Mouse (Mus musculus) megakaryocyte, embryonic 14.5 days (primary cell): ENCODE data around the gene Fam120c. TPM values are rescaled to one million over a fixed set of nuclear protein-coding genes. Genes with fewer than 3 reads are reported as not detected.
"Not testable (repeated sequence)": the region's sequence is repeated elsewhere in the genome, so short reads cannot be mapped to it uniquely, and the experiment has no call there.

ENCODE experiments used
- H3K27me3 ChIP-seq: replicated peaks from 2 replicates; pipeline ENCODE3; 2012; ENCODE audit warnings: inconsistent platforms
- H3K36me3 ChIP-seq: replicated peaks from 2 replicates; pipeline ENCODE3; 2012; ENCODE audit warnings: low read length, inconsistent platforms, mixed read lengths
- H3K4me1 ChIP-seq: 2 replicates; pipeline ENCODE4 v1.6.1; 2012; ENCODE audit warnings: inconsistent platforms
- H3K4me3 ChIP-seq: replicated peaks from 2 replicates; pipeline ENCODE3; 2012; ENCODE audit warnings: moderate library complexity, mild to moderate bottlenecking, inconsistent platforms
- H3K9me3 ChIP-seq: 2 replicates; pipeline ENCODE4 v1.6.1; 2012; ENCODE audit warnings: inconsistent platforms
- FLI1 ChIP-seq: IDR thresholded peaks from 2 replicates; pipeline ENCODE4 v1.6.1; 2012; ENCODE audit warnings: low read length, inconsistent platforms, mixed read lengths
- GATA1 ChIP-seq: IDR thresholded peaks from 3 replicates; pipeline ENCODE4 v1.6.1; 2012; ENCODE audit warnings: mixed read lengths, low read length, inconsistent platforms, borderline replicate concordance
- polyA plus RNA-seq: library from polyadenylated mRNA; stranded (reverse); fragments of >175 nt; gene quantifications from 2 replicates; pipeline ENCODE4 v1.2.3, GENCODE M21; 2012; ENCODE audit warnings: low replicate concordance; ENCODE audit not compliant: insufficient read depth

Fam120c gene
- polyA plus RNA-seq, 1 experiment = 1.0 TPM

- Histone ChIP-seq H3K36me3 (no peaks in the 10 kb centered on the region), H3K9me3 (no peaks in the 10 kb centered on the region), H3K4me3 (no peak overlapping the region), H3K27me3 (peaks cover 2% of the 10 kb centered on the region), H3K4me1 (no peaks in the 10 kb centered on the region)
- no peak for TF ChIP-seq GATA1
- TF ChIP-seq FLI1 = no peak
These were observed 76.8 kb downstream of the Fam120c start for GRCm38 (mm10) chrX:151420791-151421190.

GRCm38 (mm10) chrX:151443637-151444036, 99.7 kb downstream of the Fam120c start:
- H3K36me3 ChIP-seq = no peaks in the 10 kb centered on the region
- H3K27me3 ChIP-seq = peaks cover 2% of the 10 kb centered on the region
- no peak overlapping the region for H3K4me3 ChIP-seq
- H3K4me1 ChIP-seq = no peaks in the 10 kb centered on the region
- H3K9me3 ChIP-seq = no peaks in the 10 kb centered on the region
- TF ChIP-seq GATA1 (no peak), FLI1 (no peak)

GRCm38 (mm10) chrX:151444189-151444588, 100.2 kb downstream of the Fam120c start:
- no peak overlapping the region for H3K4me3 ChIP-seq
- H3K9me3 ChIP-seq = no peaks in the 10 kb centered on the region
- H3K27me3 ChIP-seq = peaks cover 2% of the 10 kb centered on the region
- no peaks in the 10 kb centered on the region for H3K36me3 ChIP-seq
- TF ChIP-seq GATA1 (no peak), FLI1 (no peak)
- no peaks in the 10 kb centered on the region for H3K4me1 ChIP-seq

GRCm38 (mm10) chrX:151488128-151488527, 144.2 kb downstream of the Fam120c start:
- TF ChIP-seq GATA1 = no peak
- no peak for TF ChIP-seq FLI1
- no peaks in the 10 kb centered on the region for H3K9me3 ChIP-seq
- H3K27me3 ChIP-seq = no peaks in the 10 kb centered on the region
- H3K36me3 ChIP-seq = no peaks in the 10 kb centered on the region
- peaks cover 4% of the 10 kb centered on the region; the same call in 1 of the 2 replicates for H3K4me1 ChIP-seq
- H3K4me3 ChIP-seq = no peak overlapping the region

- H3K4me1 ChIP-seq = peaks cover 19% of the 10 kb centered on the region
- not testable (repeated sequence) for H3K27me3 ChIP-seq, H3K36me3 ChIP-seq, H3K4me3 ChIP-seq, H3K9me3 ChIP-seq
These were observed 149.3 kb downstream of the Fam120c start for GRCm38 (mm10) chrX:151493269-151493668.

- H3K4me1 ChIP-seq = peaks cover 15% of the 10 kb centered on the region
These were observed 152.6 kb downstream of the Fam120c start for GRCm38 (mm10) chrX:151496596-151496995.

GRCm38 (mm10) chrX:151508536-151508935, 164.6 kb downstream of the Fam120c start:
- no peak for TF ChIP-seq GATA1
- TF ChIP-seq FLI1 = no peak

More at GRCm38 (mm10) chrX:151496596-151496995, 152.6 kb downstream of the Fam120c start:
- H3K36me3 ChIP-seq = no peaks in the 10 kb centered on the region
- no peaks in the 10 kb centered on the region for H3K27me3 ChIP-seq
- no peak for TF ChIP-seq FLI1
- TF ChIP-seq GATA1 = no peak
- no peaks in the 10 kb centered on the region for H3K9me3 ChIP-seq
- no peak overlapping the region for H3K4me3 ChIP-seq

GRCm38 (mm10) chrX:151509906-151510305, 165.9 kb downstream of the Fam120c start:
- TF ChIP-seq GATA1 (no peak), FLI1 (no peak)
- Histone ChIP-seq H3K4me3 (no peak overlapping the region), H3K36me3 (no peaks in the 10 kb centered on the region), H3K4me1 (peaks cover 3% of the 10 kb centered on the region; the same call in 1 of the 2 replicates), H3K9me3 (no peaks in the 10 kb centered on the region), H3K27me3 (peaks cover 2% of the 10 kb centered on the region)

More at GRCm38 (mm10) chrX:151508536-151508935, 164.6 kb downstream of the Fam120c start:
- Histone ChIP-seq H3K4me1 (peaks cover 3% of the 10 kb centered on the region; the same call in 1 of the 2 replicates), H3K9me3 (no peaks in the 10 kb centered on the region), H3K4me3 (no peak overlapping the region), H3K36me3 (no peaks in the 10 kb centered on the region), H3K27me3 (no peaks in the 10 kb centered on the region)

GRCm38 (mm10) chrX:151513066-151513465, 169.1 kb downstream of the Fam120c start:
- Histone ChIP-seq H3K9me3 (no peaks in the 10 kb centered on the region), H3K36me3 (no peaks in the 10 kb centered on the region), H3K4me3 (no peak overlapping the region), H3K4me1 (peaks cover 3% of the 10 kb centered on the region; the same call in 1 of the 2 replicates), H3K27me3 (peaks cover 2% of the 10 kb centered on the region)
- TF ChIP-seq GATA1 (no peak), FLI1 (no peak)

- H3K4me1 ChIP-seq = peaks cover under 1% of the 10 kb centered on the region; the same call in 1 of the 2 replicates
- peaks cover 2% of the 10 kb centered on the region for H3K27me3 ChIP-seq
- H3K4me3 ChIP-seq = no peak overlapping the region
- no peak for TF ChIP-seq FLI1
- H3K9me3 ChIP-seq = no peaks in the 10 kb centered on the region
- no peaks in the 10 kb centered on the region for H3K36me3 ChIP-seq
These were observed 169.7 kb downstream of the Fam120c start for GRCm38 (mm10) chrX:151513694-151514093.

GRCm38 (mm10) chrX:151518181-151518580, 174.2 kb downstream of the Fam120c start:
- Histone ChIP-seq H3K9me3 (peaks cover 13% of the 10 kb centered on the region), H3K4me1 (peaks cover 7% of the 10 kb centered on the region), H3K36me3 (no peaks in the 10 kb centered on the region), H3K4me3 (no peak overlapping the region), H3K27me3 (peaks cover 4% of the 10 kb centered on the region)
- TF ChIP-seq GATA1 = no peak
- no peak for TF ChIP-seq FLI1
